Mouse (Mus musculus): Measurements from ENCODE around the gene Bpifb4. TPM values are rescaled to one million over a fixed set of nuclear protein-coding genes. Genes with fewer than 3 reads are reported as not detected.

Bpifb4 gene
- total and polyA plus RNA-seq, 3 experiments = not detected

DNA sequence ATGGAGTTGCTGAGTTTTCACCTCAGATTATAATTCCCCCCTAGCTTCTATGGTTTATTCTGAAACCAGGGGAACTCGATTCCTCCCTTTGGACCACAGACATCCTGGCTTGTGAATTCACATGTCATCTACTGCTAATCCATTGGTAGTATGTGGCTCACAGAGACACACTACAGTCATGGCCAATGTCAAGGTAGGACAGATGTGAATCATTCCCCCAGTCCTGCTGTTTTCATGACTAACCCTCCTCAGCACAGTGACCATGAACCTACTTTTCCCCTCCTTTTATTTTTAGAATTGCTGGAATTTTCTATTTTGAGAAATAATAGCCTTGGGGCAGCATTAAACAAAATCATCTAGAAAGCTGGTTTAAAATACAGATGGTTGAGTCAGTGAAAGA is 69.4 kb downstream of the Bpifb4 start:
- Histone ChIP-seq H3K4me2 (ENCODE audit: insufficient read depth, low read depth, poor library complexity, severe bottlenecking) (no peak overlapping the region), H3K9ac (ENCODE audit: insufficient read depth, low read depth) (no peak overlapping the region), H3K27ac (ENCODE audit: insufficient read depth, low read depth) (no peak overlapping the region), H3K36me3 (replicated peaks in 1 of 2; ENCODE audit: control insufficient read depth in 1 of 2, insufficient read depth in 1 of 2, low read length in 1 of 2) (no peaks in the 10 kb centered on the region), H3K4me3 (replicated peaks in 1 of 3; ENCODE audit: low read depth in 2 of 3, low read length in 2 of 3, poor library complexity in 1 of 3) (no peak overlapping the region), H3K79me2 (replicated peaks; ENCODE audit: control insufficient read depth, extremely low read depth, insufficient read depth, poor library complexity, severe bottlenecking) (no peaks in the 10 kb centered on the region), H3K4me1 (ENCODE audit: control insufficient read depth in 1 of 2, insufficient read depth in 2 of 2) (no peaks in the 10 kb centered on the region), H3K9me3 (replicated peaks; ENCODE audit: low read length) (no peaks in the 10 kb centered on the region), H3K27me3 (replicated peaks) (peaks cover 95% of the 10 kb centered on the region)
- dilution Hi-C loops (cut with MboI; ENCODE audit: extremely low pct_ligation_motif_present, extremely low pct_unique_long_range_greater_than_20kb, low sequenced_read_pairs) (no loop called here), in situ Hi-C loops (cut with MboI; ENCODE audit: low pct_ligation_motif_present, low pct_unique_long_range_greater_than_20kb, low sequenced_read_pairs) (no loop called here)
- no peak for DNase-seq (ENCODE audit: extremely low read depth)
- TF ChIP-seq CHD1 (IDR thresholded peaks at IDR 0.05; ENCODE audit: low read depth, low read length) (no peak), ELF1 (IDR thresholded peaks at IDR 0.05; ENCODE audit: low read depth, low read length) (no peak), MAFK (IDR thresholded peaks at IDR 0.05; ENCODE audit: insufficient replicate concordance, low read length) (no peak), IRF4 (IDR thresholded peaks at IDR 0.05; ENCODE audit: low read depth, low read length) (no peak), RAD21 (IDR thresholded peaks at IDR 0.05; ENCODE audit: low read depth, low read length) (no peak), CHD2 (IDR thresholded peaks at IDR 0.05; ENCODE audit: low read length) (no peak), KAT2A (IDR thresholded peaks at IDR 0.05; ENCODE audit: insufficient replicate concordance, low read length) (no peak), NELFE (IDR thresholded peaks at IDR 0.05; ENCODE audit: low read depth, low read length) (no peak), MXI1 (IDR thresholded peaks at IDR 0.05; ENCODE audit: low read depth, low read length) (no peak)

DNA sequence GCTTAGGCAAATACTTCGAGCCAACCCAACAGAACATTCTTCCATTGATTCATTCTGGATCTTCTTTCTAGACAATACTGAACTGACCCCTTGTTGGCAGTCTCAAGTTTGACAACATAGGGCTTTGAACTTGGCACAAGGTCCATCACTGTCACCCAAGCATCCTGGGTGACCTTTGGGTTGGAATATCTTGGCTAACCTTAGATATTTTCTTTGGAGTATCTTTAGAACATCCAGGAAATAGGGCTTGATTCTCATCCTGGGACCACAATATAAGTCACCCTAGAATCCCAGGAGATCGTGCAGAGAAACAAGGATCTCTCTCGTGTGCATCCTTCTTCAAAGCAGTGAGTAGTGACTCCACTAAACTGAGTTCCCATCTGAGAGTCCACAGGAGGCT is 70.0 kb downstream of the Bpifb4 start, which contains the start of gene Bpifa2:
Gene Bpifa2, plus strand, starts transcription at position 301 of the 400 bp plus-strand sequence.
- in situ Hi-C loops (cut with MboI; ENCODE audit: low pct_ligation_motif_present, low pct_unique_long_range_greater_than_20kb, low sequenced_read_pairs) (no loop called here), dilution Hi-C loops (cut with MboI; ENCODE audit: extremely low pct_ligation_motif_present, extremely low pct_unique_long_range_greater_than_20kb, low sequenced_read_pairs) (no loop called here)
- TF ChIP-seq PAX5 (IDR thresholded peaks at IDR 0.05; ENCODE audit: low read length) (no peak), ELF1 (IDR thresholded peaks at IDR 0.05; ENCODE audit: low read depth, low read length) (no peak), IRF4 (IDR thresholded peaks at IDR 0.05; ENCODE audit: low read depth, low read length) (no peak), CHD1 (IDR thresholded peaks at IDR 0.05; ENCODE audit: low read depth, low read length) (no peak), TCF12 (IDR thresholded peaks at IDR 0.05; ENCODE audit: low read depth, low read length) (no peak), HCFC1 (IDR thresholded peaks at IDR 0.05; ENCODE audit: low read depth, low read length) (no peak), JUN (IDR thresholded peaks at IDR 0.05; ENCODE audit: insufficient read depth, low read depth, low read length) (no peak)
- Histone ChIP-seq H3K79me2 (replicated peaks; ENCODE audit: control insufficient read depth, extremely low read depth, insufficient read depth, poor library complexity, severe bottlenecking) (no peaks in the 10 kb centered on the region), H3K4me3 (replicated peaks in 1 of 3; ENCODE audit: low read depth in 2 of 3, low read length in 2 of 3, poor library complexity in 1 of 3) (no peak within 1 kb of the TSS), H3K27ac (ENCODE audit: insufficient read depth, low read depth) (no peak within 1 kb of the TSS), H3K36me3 (replicated peaks in 1 of 2; ENCODE audit: control insufficient read depth in 1 of 2, insufficient read depth in 1 of 2, low read length in 1 of 2) (no peaks in the 10 kb centered on the region), H3K9ac (ENCODE audit: insufficient read depth, low read depth) (no peak within 1 kb of the TSS), H3K27me3 (replicated peaks) (peaks cover 95% of the 10 kb centered on the region), H3K4me2 (ENCODE audit: insufficient read depth, low read depth, poor library complexity, severe bottlenecking) (no peak within 1 kb of the TSS), H3K9me3 (replicated peaks; ENCODE audit: low read length) (no peaks in the 10 kb centered on the region), H3K4me1 (ENCODE audit: control insufficient read depth in 1 of 2, insufficient read depth in 2 of 2) (no peaks in the 10 kb centered on the region)
- no peak for DNase-seq (ENCODE audit: extremely low read depth)

Other genes with a start within 250 kb of the Bpifb4 start
- 0.04 TPM in 1 of 2 replicates, not detected in the other for gene Dnmt3c, start 241.6 kb upstream of the Bpifb4 start, total RNA-seq (2012; rRNA removed)
- 0.14 TPM in 1 of 2 replicates, not detected in the other for gene Dnmt3c, start 241.6 kb upstream of the Bpifb4 start, total RNA-seq (2014; rRNA removed)
- not detected in 2 replicates for gene Dnmt3c, start 241.6 kb upstream of the Bpifb4 start, polyA plus RNA-seq (2012; ENCODE audit: insufficient read length, low read depth)
- 30.8 and 44.7 TPM in 2 replicates for gene Mapre1, start 196.9 kb upstream of the Bpifb4 start, total RNA-seq (2012; rRNA removed)
- gene Mapre1, start 196.9 kb upstream of the Bpifb4 start, total RNA-seq (2014; rRNA removed) = 136 and 163 TPM in 2 replicates
- 134 and 148 TPM in 2 replicates for gene Mapre1, start 196.9 kb upstream of the Bpifb4 start, polyA plus RNA-seq (2012; ENCODE audit: insufficient read length, low read depth)
- 0.21 and 0.42 TPM in 2 replicates for gene Efcab8, start 158.3 kb upstream of the Bpifb4 start, total RNA-seq (2012; rRNA removed)
- 0.08 TPM in 1 of 2 replicates, not detected in the other for gene Efcab8, start 158.3 kb upstream of the Bpifb4 start, total RNA-seq (2014; rRNA removed)
- 0.15 and 0.39 TPM in 2 replicates for gene Efcab8, start 158.3 kb upstream of the Bpifb4 start, polyA plus RNA-seq (2012; ENCODE audit: insufficient read length, low read depth)
- gene Sun5, start 67.1 kb upstream of the Bpifb4 start, total RNA-seq (2012; rRNA removed) = 0.30 TPM in 1 of 2 replicates, not detected in the other
- not detected in 2 replicates for gene Sun5, start 67.1 kb upstream of the Bpifb4 start, total RNA-seq (2014; rRNA removed)
- not detected in 2 replicates for gene Sun5, start 67.1 kb upstream of the Bpifb4 start, polyA plus RNA-seq (2012; ENCODE audit: insufficient read length, low read depth)
- gene Bpifb2, start 63.2 kb upstream of the Bpifb4 start, total RNA-seq (2012; rRNA removed) = not detected in 2 replicates
- not detected in 2 replicates for gene Bpifb2, start 63.2 kb upstream of the Bpifb4 start, total RNA-seq (2014; rRNA removed)
- gene Bpifb2, start 63.2 kb upstream of the Bpifb4 start, polyA plus RNA-seq (2012; ENCODE audit: insufficient read length, low read depth) = not detected in 2 replicates
- not detected in 2 replicates for gene Bpifb6, start 37.8 kb upstream of the Bpifb4 start, total RNA-seq (2012; rRNA removed)
- gene Bpifb6, start 37.8 kb upstream of the Bpifb4 start, total RNA-seq (2014; rRNA removed) = not detected in 2 replicates
- gene Bpifb6, start 37.8 kb upstream of the Bpifb4 start, polyA plus RNA-seq (2012; ENCODE audit: insufficient read length, low read depth) = not detected in 2 replicates
- not detected in 2 replicates for gene Bpifb3, start 20.0 kb upstream of the Bpifb4 start, total RNA-seq (2012; rRNA removed)
- not detected in 2 replicates for gene Bpifb3, start 20.0 kb upstream of the Bpifb4 start, total RNA-seq (2014; rRNA removed)
- not detected in 2 replicates for gene Bpifb3, start 20.0 kb upstream of the Bpifb4 start, polyA plus RNA-seq (2012; ENCODE audit: insufficient read length, low read depth)
- not detected in 2 replicates for gene Bpifa6, start 36.7 kb downstream of the Bpifb4 start, total RNA-seq (2012; rRNA removed)
- gene Bpifa6, start 36.7 kb downstream of the Bpifb4 start, total RNA-seq (2014; rRNA removed) = not detected in 2 replicates
- not detected in 2 replicates for gene Bpifa6, start 36.7 kb downstream of the Bpifb4 start, polyA plus RNA-seq (2012; ENCODE audit: insufficient read length, low read depth)
- gene Bpifa2, start 70.1 kb downstream of the Bpifb4 start, total RNA-seq (2012; rRNA removed) = not detected in 2 replicates
- gene Bpifa2, start 70.1 kb downstream of the Bpifb4 start, total RNA-seq (2014; rRNA removed) = not detected in 2 replicates
- not detected in 2 replicates for gene Bpifa2, start 70.1 kb downstream of the Bpifb4 start, polyA plus RNA-seq (2012; ENCODE audit: insufficient read length, low read depth)
- not detected in 2 replicates for gene Bpifa3, start 192.1 kb downstream of the Bpifb4 start, total RNA-seq (2012; rRNA removed)
- not detected in 2 replicates for gene Bpifa3, start 192.1 kb downstream of the Bpifb4 start, total RNA-seq (2014; rRNA removed)
- not detected in 2 replicates for gene Bpifa3, start 192.1 kb downstream of the Bpifb4 start, polyA plus RNA-seq (2012; ENCODE audit: insufficient read length, low read depth)
- gene Bpifa1, start 204.7 kb downstream of the Bpifb4 start, total RNA-seq (2012; rRNA removed) = not detected in 2 replicates
- gene Bpifa1, start 204.7 kb downstream of the Bpifb4 start, total RNA-seq (2014; rRNA removed) = not detected in 2 replicates
- not detected in 2 replicates for gene Bpifa1, start 204.7 kb downstream of the Bpifb4 start, polyA plus RNA-seq (2012; ENCODE audit: insufficient read length, low read depth)
- not detected in 2 replicates for gene Bpifa5, start 224.4 kb downstream of the Bpifb4 start, total RNA-seq (2012; rRNA removed)
- not detected in 2 replicates for gene Bpifa5, start 224.4 kb downstream of the Bpifb4 start, total RNA-seq (2014; rRNA removed)
- gene Bpifa5, start 224.4 kb downstream of the Bpifb4 start, polyA plus RNA-seq (2012; ENCODE audit: insufficient read length, low read depth) = not detected in 2 replicates